Mouse (Mus musculus) B cell, adult (primary cell): Measurements from ENCODE around the gene Maco1. TPM values are rescaled to one million over a fixed set of nuclear protein-coding genes. Genes with fewer than 3 reads are reported as not detected.

Source experiments
- total RNA-seq: library from RNA; stranded (reverse); gene quantifications from 4 replicates; pipeline ENCODE4 v1.2.4, GENCODE M21; 2023; ENCODE audit not compliant: inconsistent age

The Maco1 gene
- total RNA-seq = 49.3 to 57.1 TPM (median 53.0 TPM) in 4 replicates

GRCm38 (mm10) chr4:134853259-134853636 is at the start of gene Maco1:
Gene Maco1, minus strand, starts transcription at chr4:134853345.

GRCm38 (mm10) chr4:134863937-134864729 is 11.0 kb upstream of the Maco1 start, which contains the start of gene Rhd:
Gene Rhd, plus strand, starts transcription at chr4:134864536.

GRCm38 (mm10) chr4:134767426-134768225 is 85.5 kb downstream of the Maco1 start, which contains the start of gene Ldlrap1:
Gene Ldlrap1, minus strand, starts transcription at chr4:134768024.

Other genes with a start within 250 kb of the Maco1 start
- 6.2 to 7.3 TPM (median 7.0 TPM) in 4 replicates for gene Man1c1, start 149.1 kb downstream of the Maco1 start, total RNA-seq
- gene Ldlrap1, start 85.3 kb downstream of the Maco1 start, total RNA-seq = 12.1 to 15.8 TPM (median 13.9 TPM) in 4 replicates
- not detected in 4 replicates for gene Rhd, start 11.2 kb upstream of the Maco1 start, total RNA-seq
- gene Tmem50a, start 61.7 kb upstream of the Maco1 start, total RNA-seq = 112 to 123 TPM (median 121 TPM) in 4 replicates
- gene Rsrp1, start 70.2 kb upstream of the Maco1 start, total RNA-seq = 267 to 312 TPM (median 292 TPM) in 4 replicates
- 211 to 232 TPM (median 219 TPM) in 4 replicates for gene Syf2, start 77.6 kb upstream of the Maco1 start, total RNA-seq